8 mouse cellular contexts compared by ENCODE assay signal in the genomic region with DNA sequence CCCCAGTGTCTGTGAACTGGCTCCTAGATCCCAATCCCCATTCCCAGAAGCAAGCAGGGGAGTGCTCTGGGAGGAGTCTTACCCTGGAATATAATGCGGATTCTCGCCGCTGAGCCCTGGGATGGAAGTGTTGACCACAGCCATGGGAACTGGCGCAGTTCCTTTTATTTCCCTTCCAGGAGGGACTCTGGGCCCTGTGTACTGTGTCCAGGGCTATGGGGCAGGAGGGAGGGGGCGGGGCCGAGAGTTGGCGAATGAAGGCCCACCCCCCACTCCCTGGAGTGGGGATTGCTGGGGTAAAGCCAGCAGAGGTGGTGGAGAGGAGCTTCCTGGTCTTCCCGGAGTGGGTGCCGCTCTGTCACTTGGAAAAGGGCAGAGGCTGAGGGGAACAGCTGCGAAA. TPM values are rescaled to one million over a fixed set of nuclear protein-coding genes. Genes with fewer than 3 reads are reported as not detected.
DNase-seq lines count a peak whose midpoint lies in the region; ATAC-seq and TF ChIP-seq lines count a peak whose summit lies in the region.

A gene (minus strand): TSS at position 189 of the 400 bp plus-strand sequence.

- H3K36me3 ChIP-seq in heart, embryonic 14.5 days (ENCODE audit: control insufficient read depth, insufficient read depth, low read length): peaks cover 28% of the 10 kb centered on the region
- H3K36me3 ChIP-seq in limb, embryonic 15.5 days: peaks cover 26% of the 10 kb centered on the region
- peaks cover 14% of the 10 kb centered on the region for H3K36me3 ChIP-seq in stomach, embryonic 16.5 days (ENCODE audit: control insufficient read depth, insufficient read depth, low read length)

- no peak; the same call in 1 of the 2 replicates for TF ChIP-seq POLR2A in lung, adult 2 months (IDR thresholded peaks at IDR 0.05; ENCODE audit: borderline replicate concordance, extremely low read depth, low read depth, low read length)

- peak within 1 kb of the TSS; percentile 31 for H3K4me2 ChIP-seq in heart, embryonic 14.5 days (ENCODE audit: low read length)
- H3K4me2 ChIP-seq in limb, embryonic 15.5 days: peak within 1 kb of the TSS; percentile 17; the same call in 1 of the 2 replicates
- H3K4me2 ChIP-seq in stomach, embryonic 16.5 days (ENCODE audit: low read depth, low read length): peak within 1 kb of the TSS; percentile 36; the same call in 1 of the 2 replicates

- no peaks in the 10 kb centered on the region for H3K9me3 ChIP-seq in heart, embryonic 14.5 days (ENCODE audit: control insufficient read depth, low read length)
- H3K9me3 ChIP-seq in limb, embryonic 15.5 days: no peaks in the 10 kb centered on the region
- no peaks in the 10 kb centered on the region for H3K9me3 ChIP-seq in stomach, embryonic 16.5 days (replicated peaks; ENCODE audit: control insufficient read depth, low read length)

- H3K27ac ChIP-seq in heart, embryonic 14.5 days (replicated peaks in 1 of 2; ENCODE audit: control insufficient read depth in 1 of 2, insufficient read depth in 1 of 2, low read depth in 2 of 2, low read length in 2 of 2): no peak within 1 kb of the TSS
- no peak within 1 kb of the TSS for H3K27ac ChIP-seq in limb, embryonic 15.5 days
- peak within 1 kb of the TSS; percentile 36; the same call in 1 of the 2 replicates for H3K27ac ChIP-seq in stomach, embryonic 16.5 days (ENCODE audit: low read length)

- no peak within 1 kb of the TSS for H3K4me3 ChIP-seq in lung, adult 2 months (replicated peaks; ENCODE audit: extremely low read depth, low read depth, low read length)
- H3K4me3 ChIP-seq in heart, embryonic 14.5 days (ENCODE audit: control insufficient read depth in 1 of 2, insufficient read depth in 1 of 2, low read depth in 1 of 2, low read length in 2 of 2): no peak within 1 kb of the TSS
- no peak within 1 kb of the TSS for H3K4me3 ChIP-seq in limb, embryonic 15.5 days
- no peak within 1 kb of the TSS for H3K4me3 ChIP-seq in stomach, embryonic 16.5 days (replicated peaks; ENCODE audit: low read length)

- no peak for DNase-seq in lung, adult 2 months
- no peak for DNase-seq in lung, postnatal 14 days
- no peak for DNase-seq in urinary bladder, postnatal 10 days (ENCODE audit: low spot score)
- no peak for DNase-seq in B cell, adult 2 months

- peak within 1 kb of the TSS; percentile 47; the same call in 1 of the 2 replicates for H3K9ac ChIP-seq in heart, embryonic 14.5 days (ENCODE audit: low read length)
- H3K9ac ChIP-seq in limb, embryonic 15.5 days: no peak within 1 kb of the TSS
- peak within 1 kb of the TSS; percentile 50 for H3K9ac ChIP-seq in stomach, embryonic 16.5 days (ENCODE audit: low read length)

- ATAC-seq in heart, embryonic 14.5 days (ENCODE audit: insufficient number of reproducible peaks, insufficient read depth, low FRiP score, low read depth): peak; percentile 57; the same call in 1 of the 2 replicates
- ATAC-seq in limb, embryonic 15.5 days (ENCODE audit: insufficient number of reproducible peaks, low FRiP score, low TSS enrichment, low read depth): no peak
- ATAC-seq in stomach, embryonic 16.5 days (ENCODE audit: insufficient read depth, low FRiP score): peak; percentile 18; the same call in 1 of the 2 replicates
- no peak for ATAC-seq in inflammation-experienced regulatory T-cells, adult 6 months

- H3K4me1 ChIP-seq in lung, adult 2 months (ENCODE audit: control insufficient read depth, insufficient read depth, low read length): peaks cover 4% of the 10 kb centered on the region; the same call in 1 of the 2 replicates
- peaks cover 2 to 8% of the 10 kb centered on the region in 2 experiments; a peak in 3 of 4 replicates for H3K4me1 ChIP-seq in heart, embryonic 14.5 days (ENCODE audit: control insufficient read depth in 2 of 2, insufficient read depth in 2 of 2, low read length in 2 of 2)
- H3K4me1 ChIP-seq in limb, embryonic 15.5 days: peaks cover 39% of the 10 kb centered on the region
- H3K4me1 ChIP-seq in stomach, embryonic 16.5 days (ENCODE audit: control insufficient read depth, insufficient read depth, low read length): peaks cover 11% of the 10 kb centered on the region; the same call in 1 of the 2 replicates

- 15% methylated on average over 9 of the region's 10 CpGs for whole genome bisulfite sequencing in lung, adult 2 months
- 9% methylated on average over 10 of the region's 10 CpGs for WGBS in heart, embryonic 14.5 days
- 10% methylated on average over 10 of the region's 10 CpGs for WGBS in limb, embryonic 15.5 days
- 17% methylated on average over 10 of the region's 10 CpGs for WGBS in stomach, embryonic 16.5 days

- TF ChIP-seq CTCF in lung, adult 2 months (IDR thresholded peaks at IDR 0.05; ENCODE audit: insufficient read depth, low read length): no peak

- H3K27me3 ChIP-seq in heart, embryonic 14.5 days (ENCODE audit: control insufficient read depth, insufficient read depth, low read length): peaks cover 9% of the 10 kb centered on the region
- peaks cover 51% of the 10 kb centered on the region for H3K27me3 ChIP-seq in limb, embryonic 15.5 days
- peaks cover 6% of the 10 kb centered on the region; the same call in 1 of the 2 replicates for H3K27me3 ChIP-seq in stomach, embryonic 16.5 days (ENCODE audit: control insufficient read depth, insufficient read depth, low read length)

RNA-seq across cellular contexts. Expression of the gene that starts here (rescaled TPM):
- 14.4 and 15.8 TPM in 2 replicates for polyA plus RNA-seq in lung, adult 2 months (2012; rRNA removed)
- polyA plus RNA-seq in heart, embryonic 14.5 days (2014; fragmentation: Nextera tagmentation; extraction: Ambion mirVana): 0.16 TPM in 1 of 2 replicates, not detected in the other
- polyA plus RNA-seq in limb, embryonic 15.5 days (2015; fragmentation: Nextera tagmentation; extraction: Ambion mirVana): 0.15 and 0.17 TPM in 2 replicates
- polyA plus RNA-seq in stomach, embryonic 16.5 days (2015; fragmentation: Nextera tagmentation; extraction: Ambion mirVana): not detected in 2 replicates
- not detected for polyA plus RNA-seq in inflammation-experienced regulatory T-cells, adult 6 months (2017; shearing (Covaris generic))

Comparison
In these comparisons a context has a peak if more than half of its experiments do, and no peak if none do; other contexts are left out.
1. RNA of the gene that starts here (polyA plus RNA-seq): 14.4 to 15.8 TPM in lung, adult 2 months; 0.15 to 0.17 TPM in limb, embryonic 15.5 days, not detected in stomach, embryonic 16.5 days, 0.16 TPM in heart, embryonic 14.5 days and not detected in inflammation-experienced regulatory T-cells, adult 6 months; every median in the first group is over 10 times any median in the second.
2. Peak in ATAC-seq, H3K9ac ChIP-seq and H3K4me2 ChIP-seq in heart, embryonic 14.5 days; RNA of the gene not detected or under 1 TPM.
3. Peak in ATAC-seq, H3K27ac ChIP-seq, H3K9ac ChIP-seq and H3K4me2 ChIP-seq in stomach, embryonic 16.5 days; RNA of the gene not detected or under 1 TPM.
4. Peak in every context shown above with its lines, with median percentiles within 50 percentile points of each other: H3K4me2 ChIP-seq.